Mouse (Mus musculus) erythroblast, adult 5-6 weeks (primary cell): Measurements from ENCODE around the gene B4galt1. TPM values are rescaled to one million over a fixed set of nuclear protein-coding genes. Genes with fewer than 3 reads are reported as not detected.
A peak's percentile ranks its signal among the peaks of the same experiment; 100 is the strongest.

Experiments used
- ATAC-seq: replicated peaks from 2 replicates; pipeline ENCODE4 v1.8.0; 2016; ENCODE audit warnings: moderate number of reproducible peaks, mild to moderate bottlenecking, moderate TSS enrichment, inconsistent platforms; ENCODE audit not compliant: poor library complexity, low FRiP score, severe bottlenecking
- total RNA-seq, 2 experiments: library from RNA; stranded (forward) in 1 of 2; stranded (reverse) in 1 of 2; fragments of 150-400 nt in 1 of 2; fragments of 200-764, 138-1000 nt in 1 of 2; gene quantifications; 2 replicates each; pipeline versions ENCODE4 v1.2.3 to v1.2.4; 2015 to 2017; ENCODE audit warnings: low replicate concordance in 2 of 2

Gene B4galt1
- total RNA-seq, 2 experiments from 2014 or later, result 31.4 to 42.3 TPM

- ATAC-seq, result no peak
Measured at GRCm38 (mm10) chr4:40874151-40874600, 20.4 kb upstream of the B4galt1 start.

- ATAC-seq, result no peak
Measured at GRCm38 (mm10) chr4:40873320-40873719, 19.5 kb upstream of the B4galt1 start.

GRCm38 (mm10) chr4:40872129-40872528 is 18.3 kb upstream of the B4galt1 start:
- ATAC-seq, result no peak

- ATAC-seq, result no peak
Measured at GRCm38 (mm10) chr4:40870206-40870605, 16.4 kb upstream of the B4galt1 start.

GRCm38 (mm10) chr4:40868554-40869232 is 14.9 kb upstream of the B4galt1 start:
- ATAC-seq, result no peak

- no peak for ATAC-seq
Measured at GRCm38 (mm10) chr4:40864361-40864760, 10.6 kb upstream of the B4galt1 start.

GRCm38 (mm10) chr4:40863340-40863739 is 9.5 kb upstream of the B4galt1 start:
- no peak for ATAC-seq

- ATAC-seq, result no peak
Measured at GRCm38 (mm10) chr4:40861131-40861530, 7.3 kb upstream of the B4galt1 start.

- no peak for ATAC-seq
Measured at GRCm38 (mm10) chr4:40857824-40858346, 4.1 kb upstream of the B4galt1 start.

- no peak for ATAC-seq
Measured at GRCm38 (mm10) chr4:40856571-40856970, 2.8 kb upstream of the B4galt1 start.

GRCm38 (mm10) chr4:40854387-40854933 is 655 bp upstream of the B4galt1 start:
- ATAC-seq, result peak; percentile 29

- ATAC-seq, result 0 out of 2 replicates have a peak, but pooled peaks have one; percentile 5
Measured at GRCm38 (mm10) chr4:40852861-40853564, 792 bp downstream of the B4galt1 start.

- no peak for ATAC-seq
Measured at GRCm38 (mm10) chr4:40852249-40852781, 1.5 kb downstream of the B4galt1 start.

- ATAC-seq, result no peak
Measured at GRCm38 (mm10) chr4:40851763-40852248, 2.0 kb downstream of the B4galt1 start.

GRCm38 (mm10) chr4:40851031-40851762 is 2.6 kb downstream of the B4galt1 start:
- ATAC-seq, result no peak

GRCm38 (mm10) chr4:40850582-40850981 is 3.2 kb downstream of the B4galt1 start:
- peak; percentile 33 for ATAC-seq

- peak; percentile 63 for ATAC-seq
Measured at GRCm38 (mm10) chr4:40849518-40849917, 4.3 kb downstream of the B4galt1 start.

- no peak for ATAC-seq
Measured at GRCm38 (mm10) chr4:40848246-40848645, 5.6 kb downstream of the B4galt1 start.

- ATAC-seq, result no peak
Measured at GRCm38 (mm10) chr4:40847160-40847559, 6.6 kb downstream of the B4galt1 start.
